Mouse (Mus musculus) MEL (cell line): ENCODE measurements around the gene Gramd1b. TPM values are rescaled to one million over a fixed set of nuclear protein-coding genes. Genes with fewer than 3 reads are reported as not detected.

ENCODE experiments used
- DNase-seq: peaks from one replicate; pipeline ENCODE4 v3.0.0; 2011; ENCODE audit warnings: low read depth, low spot score
- H3K27ac ChIP-seq: 2 replicates; pipeline ENCODE4 v1.5.1; 2012; ENCODE audit warnings: low read depth, mild to moderate bottlenecking, control low read depth, low read length, moderate library complexity; ENCODE audit not compliant: control insufficient read depth
- H3K27me3 ChIP-seq, 2 experiments: fragments of 150-350 bp in 1 of 2; sonication (generic) in 1 of 2; 2 replicates each; pipeline ENCODE4 v1.6.1; 2012; ENCODE audit warnings: low read length in 2 of 2, mild to moderate bottlenecking in 2 of 2, improper control_type of control experiment in 1 of 2, moderate library complexity in 1 of 2; ENCODE audit not compliant: insufficient read depth in 2 of 2, control insufficient read depth in 1 of 2
- H3K36me3 ChIP-seq, 2 experiments: 2 replicates each; pipeline ENCODE4 v1.6.1; 2012 to 2014; ENCODE audit warnings: low read length in 2 of 2, improper control_type of control experiment in 1 of 2, inconsistent platforms in 1 of 2, mild to moderate bottlenecking in 1 of 2; ENCODE audit not compliant: insufficient read depth in 2 of 2, control insufficient read depth in 1 of 2
- H3K4me1 ChIP-seq, 2 experiments: fragments of 150-350 bp in 1 of 2; sonication (generic) in 1 of 2; 2 replicates each; pipeline ENCODE4 v1.6.1; 2012; ENCODE audit warnings: low read length in 2 of 2, improper control_type of control experiment in 1 of 2, mild to moderate bottlenecking in 1 of 2; ENCODE audit not compliant: insufficient read depth in 2 of 2, control insufficient read depth in 1 of 2
- H3K4me3 ChIP-seq, 2 experiments: fragments of 150-350 bp in 1 of 2; sonication (generic) in 1 of 2; 2 replicates each; pipeline ENCODE4 v1.5.1; 2012; ENCODE audit warnings: low read depth in 2 of 2, low read length in 2 of 2, mild to moderate bottlenecking in 2 of 2, moderate library complexity in 2 of 2, control low read depth in 1 of 2, improper control_type of control experiment in 1 of 2; ENCODE audit not compliant: control insufficient read depth in 1 of 2, insufficient read depth in 1 of 2
- H3K79me2 ChIP-seq: 2 replicates; pipeline ENCODE4 v1.6.1; 2012; ENCODE audit warnings: mild to moderate bottlenecking, low read length, moderate library complexity; ENCODE audit not compliant: control insufficient read depth, poor library complexity, insufficient read depth
- H3K9ac ChIP-seq: 2 replicates; pipeline ENCODE4 v1.6.1; 2012; ENCODE audit warnings: low read depth, mild to moderate bottlenecking, control low read depth, low read length, moderate library complexity; ENCODE audit not compliant: control insufficient read depth, poor library complexity, severe bottlenecking
- H3K9me3 ChIP-seq: fragments of 150-350 bp; sonication (generic); replicated peaks from 2 replicates; pipeline ENCODE4 v1.6.1; 2012; ENCODE audit warnings: mild to moderate bottlenecking, low read length, improper control_type of control experiment, moderate library complexity; ENCODE audit not compliant: insufficient read depth
- CHD1 ChIP-seq: IDR thresholded peaks from 2 replicates; pipeline ENCODE4 v1.6.1; 2012; ENCODE audit warnings: low read depth, mild to moderate bottlenecking, inconsistent platforms, low read length, improper control_type of control experiment
- CHD2 ChIP-seq: IDR thresholded peaks from 2 replicates; pipeline ENCODE4 v1.6.1; 2011; ENCODE audit warnings: low read length, improper control_type of control experiment
- CTCF ChIP-seq, 3 experiments: IDR thresholded peaks in 2 of 3; conservative IDR thresholded peaks in 1 of 3; 2 replicates each; pipeline ENCODE4 v1.5.1; 2011 to 2012; ENCODE audit warnings: low read length in 3 of 3, low read depth in 2 of 3, mild to moderate bottlenecking in 2 of 3, improper control_type of control experiment in 1 of 3, inconsistent platforms in 1 of 3, mixed read lengths in 1 of 3, moderate library complexity in 1 of 3; ENCODE audit not compliant: control insufficient read depth in 1 of 3, insufficient read depth in 1 of 3, poor library complexity in 1 of 3, severe bottlenecking in 1 of 3
- EP300 ChIP-seq, 2 experiments: IDR thresholded peaks; 2 replicates each; pipeline ENCODE4 v1.6.1; 2011; ENCODE audit warnings: improper control_type of control experiment in 2 of 2, low read length in 2 of 2, low read depth in 1 of 2, mild to moderate bottlenecking in 1 of 2
- GABPA ChIP-seq: IDR thresholded peaks from 2 replicates; pipeline ENCODE4 v1.6.1; 2012; ENCODE audit warnings: low read depth, mild to moderate bottlenecking, inconsistent platforms, low read length, improper control_type of control experiment, moderate library complexity
- HCFC1 ChIP-seq: IDR thresholded peaks from 2 replicates; pipeline ENCODE4 v1.6.1; 2012; ENCODE audit warnings: low read depth, mild to moderate bottlenecking, inconsistent platforms, low read length, improper control_type of control experiment, moderate library complexity
- JUND ChIP-seq: IDR thresholded peaks from 2 replicates; pipeline ENCODE4 v1.6.1; 2011; ENCODE audit warnings: low read depth, mild to moderate bottlenecking, improper control_type of control experiment, low read length
- KAT2A ChIP-seq: conservative IDR thresholded peaks from 2 replicates; pipeline ENCODE4 v1.6.1; 2012; ENCODE audit warnings: low read depth, low read length, improper control_type of control experiment, inconsistent platforms
- MAX ChIP-seq: IDR thresholded peaks from 2 replicates; pipeline ENCODE4 v1.6.1; 2011; ENCODE audit warnings: low read length, improper control_type of control experiment
- MEF2A ChIP-seq: IDR thresholded peaks from 2 replicates; pipeline ENCODE4 v1.6.1; 2014; ENCODE audit warnings: low read depth, mild to moderate bottlenecking, inconsistent platforms, low read length, improper control_type of control experiment; ENCODE audit not compliant: poor library complexity, insufficient replicate concordance, severe bottlenecking; ENCODE audit errors: extremely low read depth
- MYC ChIP-seq: IDR thresholded peaks from 2 replicates; pipeline ENCODE4 v1.6.1; 2011; ENCODE audit warnings: low read depth, mild to moderate bottlenecking, low read length, improper control_type of control experiment, moderate library complexity
- NELFE ChIP-seq: IDR thresholded peaks from 2 replicates; pipeline ENCODE4 v1.6.1; 2011; ENCODE audit warnings: low read depth, low read length, improper control_type of control experiment
- POLR2AphosphoS5 ChIP-seq: IDR thresholded peaks from 2 replicates; pipeline ENCODE4 v1.6.1; 2012; ENCODE audit warnings: low read depth, borderline replicate concordance, mild to moderate bottlenecking, inconsistent platforms, low read length, moderate library complexity, mixed read lengths
- RCOR1 ChIP-seq: IDR thresholded peaks from 2 replicates; pipeline ENCODE4 v1.6.1; 2012; ENCODE audit warnings: low read depth, mild to moderate bottlenecking, inconsistent platforms, low read length, improper control_type of control experiment
- SIN3A ChIP-seq: IDR thresholded peaks from 2 replicates; pipeline ENCODE4 v1.6.1; 2012; ENCODE audit warnings: low read length, improper control_type of control experiment, inconsistent platforms
- TAL1 ChIP-seq: IDR thresholded peaks from 2 replicates; pipeline ENCODE4 v1.6.1; 2012; ENCODE audit warnings: mild to moderate bottlenecking, inconsistent platforms, low read length, moderate library complexity, mixed read lengths
- TBP ChIP-seq: IDR thresholded peaks from 2 replicates; pipeline ENCODE4 v1.8.0; 2011; ENCODE audit warnings: low read depth, low read length, improper control_type of control experiment
- TCF12 ChIP-seq: IDR thresholded peaks from 2 replicates; pipeline ENCODE4 v1.6.1; 2014; ENCODE audit warnings: low read depth, mild to moderate bottlenecking, inconsistent platforms, low read length, improper control_type of control experiment, moderate library complexity
- ZC3H11A ChIP-seq: IDR thresholded peaks from 2 replicates; pipeline ENCODE4 v1.6.1; 2012; ENCODE audit warnings: low read depth, mild to moderate bottlenecking, inconsistent platforms, low read length, improper control_type of control experiment
- ZNF384 ChIP-seq: IDR thresholded peaks from 2 replicates; pipeline ENCODE4 v1.6.1; 2012; ENCODE audit warnings: low read depth, mild to moderate bottlenecking, inconsistent platforms, low read length, improper control_type of control experiment
- polyA plus RNA-seq, 2 experiments: library from polyadenylated mRNA; stranded (reverse) in 1 of 2; unstranded in 1 of 2; fragments of >175 nt in 1 of 2; fragments of >200 nt in 1 of 2; gene quantifications; 2 replicates each; pipeline versions ENCODE4 v1.2.1 to v1.2.4; 2012; ENCODE audit warnings: low replicate concordance in 2 of 2, low read depth in 1 of 2; ENCODE audit not compliant: insufficient read length in 2 of 2, insufficient read depth in 1 of 2, missing spikeins in 1 of 2
- total RNA-seq: library from RNA; depleted of rRNA; stranded (reverse); fragments of 300-350 nt; gene quantifications from 2 replicates; pipeline ENCODE4 v1.2.3, GENCODE M21; 2012

The Gramd1b gene
- total and polyA plus RNA-seq, 3 experiments = not detected

GRCm38 (mm10) chr9:40545193-40545592 lies 14.0 kb upstream of the Gramd1b start:
- no peaks in the 10 kb centered on the region for H3K4me1 ChIP-seq
- no peak overlapping the region for H3K9ac ChIP-seq
- no peak overlapping the region for H3K4me3 ChIP-seq
- no peaks in the 10 kb centered on the region for H3K27me3 ChIP-seq
- no peaks in the 10 kb centered on the region for H3K36me3 ChIP-seq
- no peaks in the 10 kb centered on the region for H3K79me2 ChIP-seq
- H3K9me3 ChIP-seq = no peaks in the 10 kb centered on the region
- no peak overlapping the region for H3K27ac ChIP-seq
- no peak for DNase-seq
- TF ChIP-seq EP300 (IDR thresholded peaks at IDR 0.05; ENCODE audit: low read depth in 1 of 2, low read length in 2 of 2) (no peak), KAT2A (no peak)
- TF ChIP-seq, all 39 proteins: peak for 0

- Histone ChIP-seq H3K4me1 (no peaks in the 10 kb centered on the region), H3K27ac (no peak overlapping the region), H3K9ac (no peak overlapping the region), H3K9me3 (no peaks in the 10 kb centered on the region), H3K79me2 (no peaks in the 10 kb centered on the region), H3K27me3 (no peaks in the 10 kb centered on the region), H3K4me3 (no peak overlapping the region), H3K36me3 (no peaks in the 10 kb centered on the region)
- no peak for DNase-seq
- TF ChIP-seq GABPA (no peak), MAX (no peak), CHD1 (no peak), POLR2AphosphoS5 (no peak), MEF2A (no peak), ZNF384 (no peak), TBP (no peak), EP300 (IDR thresholded peaks at IDR 0.05; ENCODE audit: low read depth in 1 of 2, low read length in 2 of 2) (no peak), HCFC1 (no peak), CTCF (IDR thresholded peaks at IDR 0.05 in 2 of 3, conservative IDR thresholded peaks at IDR 0.05 in 1 of 3; ENCODE audit: control insufficient read depth in 1 of 3, insufficient read depth in 1 of 3, low read depth in 2 of 3, low read length in 3 of 3, poor library complexity in 1 of 3, severe bottlenecking in 1 of 3) (no peak), JUND (no peak), RCOR1 (no peak), MYC (no peak), NELFE (no peak), TAL1 (no peak), TCF12 (no peak), CHD2 (no peak), ZC3H11A (no peak), SIN3A (no peak)
Observed at GRCm38 (mm10) chr9:40539588-40540140, 8.5 kb upstream of the Gramd1b start.
